ENCODE assay signal across 23 mouse cellular contexts in the genomic region with DNA sequence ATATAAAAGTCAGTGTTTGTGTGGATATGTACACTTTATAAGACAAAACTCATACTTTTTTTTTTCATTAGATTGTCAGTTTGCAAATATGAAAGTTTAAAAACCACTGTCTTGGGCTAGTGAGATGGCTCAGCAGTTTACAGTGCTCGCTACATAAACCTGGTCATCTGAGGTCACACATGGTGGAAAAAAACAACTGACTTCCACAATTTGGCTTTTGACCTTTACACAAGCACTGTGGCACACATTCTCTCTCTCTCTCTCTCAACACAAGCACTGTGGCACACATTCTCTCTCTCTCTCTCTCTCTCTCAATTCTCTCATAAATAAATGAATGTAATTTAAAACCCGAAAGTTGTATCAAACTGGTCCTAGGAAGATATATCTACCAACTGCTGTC. TPM values are rescaled to one million over a fixed set of nuclear protein-coding genes. Genes with fewer than 3 reads are reported as not detected.
"Had no signal": no experiment of that assay in that cellular context is flagged by ENCODE, and none has a peak within 500 bp of the region (broad histone marks: within the 10 kb centered on the region; RNA-seq: fewer than 3 reads in every experiment).

No protein-coding gene starts in this region.

- H3K36me3 ChIP-seq: liver, embryonic 15.5 days; lung, embryonic 15.5 days had no signal

- ATAC-seq: lung, postnatal 0 days; midbrain, embryonic 16.5 days had no signal

- DNase-seq: lung, adult 18-20 months; lung, postnatal 14 days; lung, postnatal 36 days; midbrain, embryonic 14.5 days; retina, postnatal 1 day; right cerebral cortex, adult 18-20 months; right cerebral cortex, postnatal 25 days; right cerebral cortex, postnatal 4 days; spleen, adult 18-20 months; thymus, adult 18-20 months; thymus, postnatal 14 days; thymus, postnatal 36 days had no signal

- H3K27me3 ChIP-seq: liver, embryonic 15.5 days; lung, embryonic 15.5 days; midbrain, embryonic 12.5 days; neural tube, embryonic 13.5 days; neural tube, embryonic 15.5 days had no signal

- H3K27ac ChIP-seq: liver, embryonic 15.5 days; lung, embryonic 15.5 days; macrophage; midbrain, embryonic 10.5 days; midbrain, embryonic 12.5 days; neural tube, embryonic 13.5 days; neural tube, embryonic 15.5 days had no signal

- H3K4me3 ChIP-seq: liver, embryonic 15.5 days; lung, embryonic 15.5 days; midbrain, embryonic 10.5 days; midbrain, embryonic 12.5 days; myocyte; neural tube, embryonic 13.5 days; neural tube, embryonic 15.5 days had no signal

- H3K9ac ChIP-seq: liver, embryonic 15.5 days; lung, embryonic 15.5 days; midbrain, embryonic 12.5 days; neural tube, embryonic 13.5 days; neural tube, embryonic 15.5 days had no signal

- H3K4me1 ChIP-seq: liver, embryonic 15.5 days; lung, embryonic 15.5 days; midbrain, embryonic 10.5 days; midbrain, embryonic 12.5 days; neural tube, embryonic 13.5 days; neural tube, embryonic 15.5 days had no signal

RNA-seq across cellular contexts. Expression of a gene that starts 23.0 kb away (rescaled TPM):
- total RNA-seq: megakaryocyte-erythroid progenitor cell, adult 5-6 weeks had no signal
